Mouse (Mus musculus) urinary bladder, postnatal 14 days (tissue): ENCODE data around the gene Ccdc92.

Experiments
- DNase-seq: peaks from one replicate; pipeline ENCODE4 v3.0.0; 2021; ENCODE audit warnings: low spot score

The Ccdc92 gene

GRCm38 (mm10) chr5:124862013-124862866 lies at the start of gene Ccdc92, which contains the start of gene Zfp664:
Gene Ccdc92 (minus strand): TSS chr5:124862424.
Gene Zfp664 (plus strand): TSS chr5:124862691.
- peak; percentile 98 for DNase-seq

GRCm38 (mm10) chr5:124908860-124909259 lies 46.6 kb upstream of the Ccdc92 start:
- peak; percentile 84 for DNase-seq

DNA sequence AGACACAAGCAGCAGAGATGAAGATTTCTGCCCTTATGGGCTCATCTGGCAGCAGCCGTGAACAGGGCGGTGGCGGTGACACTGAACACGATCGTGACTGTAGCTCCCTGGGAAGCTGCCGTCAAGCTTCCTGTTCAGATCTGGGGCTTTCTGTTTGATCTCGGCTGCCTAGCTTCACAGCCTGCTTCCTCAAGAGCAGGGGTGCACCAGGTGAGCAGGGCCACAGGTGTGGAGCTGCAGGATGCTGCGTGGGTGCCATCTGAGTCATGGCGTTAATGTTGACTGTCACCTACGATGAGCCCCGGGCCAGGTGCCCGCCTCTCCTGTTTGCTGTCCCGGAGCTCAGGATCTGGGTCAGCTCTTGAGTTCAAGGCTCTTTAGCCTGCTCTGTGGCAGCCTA lies 44.7 kb upstream of the Ccdc92 start:
- no peak for DNase-seq

DNA sequence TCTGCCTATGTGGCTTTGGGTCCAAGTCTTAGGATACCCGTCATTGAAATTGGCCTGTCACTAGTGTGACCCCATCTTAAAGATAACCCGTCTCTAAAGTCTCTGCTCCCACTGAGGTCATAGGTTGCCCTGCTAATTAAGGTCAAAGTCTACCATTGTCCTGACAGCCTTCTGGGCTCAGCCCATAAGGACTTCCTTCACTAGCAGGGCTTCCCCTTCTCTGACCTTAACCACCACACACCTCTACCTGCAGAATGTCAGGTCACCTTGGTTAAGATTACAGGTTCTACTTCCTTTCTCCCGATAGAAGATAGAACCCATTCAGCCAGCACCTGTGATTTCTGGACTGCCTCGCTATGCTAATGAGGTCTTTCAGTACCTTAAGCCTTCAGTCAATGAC lies 41.6 kb upstream of the Ccdc92 start:
- DNase-seq, result no peak

DNA sequence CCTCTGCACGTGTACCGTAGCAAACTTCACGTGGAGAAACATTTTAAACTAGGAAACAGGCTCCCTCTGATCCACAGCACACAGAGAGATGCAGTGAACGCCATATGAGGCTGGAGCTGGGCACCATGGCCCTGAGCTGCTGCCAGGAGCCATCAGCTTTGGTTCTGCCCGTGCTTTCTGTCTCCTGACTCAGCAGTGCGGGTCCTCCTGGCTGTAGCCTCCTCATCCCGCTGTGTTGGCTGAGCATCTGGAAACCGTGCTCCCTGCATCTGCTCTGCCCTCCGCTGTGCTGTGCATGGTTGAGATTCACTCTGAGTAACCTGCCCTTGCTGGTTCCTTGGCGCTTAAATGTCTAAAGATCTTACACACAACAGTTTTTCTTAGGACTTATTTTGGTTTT lies 40.0 kb upstream of the Ccdc92 start:
- no peak for DNase-seq

DNA sequence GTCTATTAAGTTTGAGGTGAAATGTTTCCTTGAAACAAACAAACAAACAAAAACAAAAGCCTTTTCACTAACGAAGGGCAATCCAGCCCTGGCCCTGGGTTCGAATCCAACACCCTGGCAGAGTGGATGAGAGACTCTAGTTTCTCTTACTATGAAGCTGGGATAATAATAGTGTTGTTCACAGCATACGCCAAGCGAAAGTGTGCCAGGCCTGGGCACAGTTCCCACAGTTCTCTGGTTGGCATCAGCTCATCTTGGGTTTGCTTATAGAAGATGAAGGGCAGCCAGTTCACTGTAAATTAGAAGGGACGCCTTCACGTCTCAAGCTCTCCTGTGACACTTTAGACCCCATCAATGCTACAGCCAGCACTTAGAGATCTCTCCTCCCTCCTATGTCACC lies 39.5 kb upstream of the Ccdc92 start:
- DNase-seq, result peak; percentile 16

- no peak for DNase-seq
Measured at GRCm38 (mm10) chr5:124900738-124901490, 38.7 kb upstream of the Ccdc92 start.

DNA sequence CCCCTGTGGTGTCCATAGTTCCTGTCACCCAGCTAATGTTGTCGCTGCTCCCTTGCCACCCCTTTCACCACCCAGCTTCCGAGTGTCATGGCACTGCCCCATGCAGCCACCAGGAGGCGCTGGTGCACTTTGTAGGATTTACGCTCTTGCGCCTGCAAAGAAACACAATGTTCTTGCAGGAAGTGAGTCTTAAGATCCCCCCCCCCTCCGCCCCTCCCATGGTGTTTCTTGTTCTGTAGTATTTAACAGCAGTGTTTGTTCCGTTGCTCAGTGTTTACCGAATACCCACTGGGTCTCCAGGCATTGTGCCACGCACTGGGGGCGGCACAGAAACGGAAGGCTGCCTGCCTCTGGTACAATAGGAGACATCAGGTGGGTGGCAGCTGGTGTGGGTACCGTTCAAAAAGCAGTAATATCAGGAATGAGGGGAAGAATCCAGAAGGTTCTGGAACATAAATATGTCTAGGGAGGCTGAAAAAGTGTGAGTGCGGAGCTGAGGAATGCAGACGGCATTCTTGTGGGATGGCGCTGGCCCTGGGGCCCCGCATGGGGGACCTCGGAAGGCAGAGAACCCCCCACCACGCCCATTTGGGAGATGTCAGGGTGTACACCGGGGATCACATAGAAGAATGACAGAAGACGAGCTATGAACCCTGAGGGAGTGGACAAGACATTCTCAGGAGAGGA lies 37.9 kb upstream of the Ccdc92 start:
- DNase-seq, result peak; percentile 85

GRCm38 (mm10) chr5:124896135-124896534 lies 33.9 kb upstream of the Ccdc92 start:
- no peak for DNase-seq

DNA sequence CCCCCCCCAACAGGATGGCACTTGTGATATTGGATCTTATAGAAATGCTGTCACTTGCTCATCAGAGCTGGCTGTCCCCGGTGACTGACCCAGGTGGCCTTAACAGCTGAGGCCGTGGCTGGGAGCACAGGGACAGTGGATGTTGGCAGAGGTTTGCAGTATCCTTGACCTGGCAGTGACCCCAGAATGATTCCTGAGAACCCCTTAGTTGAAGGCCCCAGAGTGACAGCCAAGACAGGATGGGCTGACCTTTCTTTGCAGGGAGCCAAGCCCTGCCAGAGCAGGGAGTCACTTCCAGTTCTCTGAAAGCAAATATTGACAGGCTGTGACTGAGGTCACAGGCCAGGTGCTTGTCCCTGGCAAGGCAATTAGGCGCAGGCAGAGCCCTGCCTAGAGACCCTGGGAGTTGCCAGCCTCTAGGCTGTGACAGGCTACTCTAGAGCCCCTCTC lies 29.7 kb upstream of the Ccdc92 start:
- no peak for DNase-seq

GRCm38 (mm10) chr5:124888661-124889060 lies 26.4 kb upstream of the Ccdc92 start:
- no peak for DNase-seq

DNA sequence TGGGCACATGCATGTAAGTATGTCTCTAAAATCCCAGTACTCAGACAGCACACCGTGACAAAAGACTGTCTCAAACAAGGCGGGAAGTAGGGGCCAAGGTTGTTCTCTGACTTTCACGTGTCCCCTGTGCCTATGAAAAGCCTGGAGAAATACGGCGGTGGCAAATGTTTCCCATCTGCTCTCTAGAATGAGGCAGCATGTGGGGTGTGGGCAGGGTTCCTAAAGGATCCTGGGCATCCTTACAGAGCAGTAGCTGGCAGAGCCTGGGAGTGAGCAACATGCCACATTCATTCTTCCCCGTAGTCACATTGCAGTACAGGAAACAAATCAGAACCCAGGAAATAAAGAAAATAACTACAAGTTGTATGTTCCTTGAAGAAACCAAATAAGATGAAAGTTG lies 21.7 kb upstream of the Ccdc92 start:
- no peak for DNase-seq

DNA sequence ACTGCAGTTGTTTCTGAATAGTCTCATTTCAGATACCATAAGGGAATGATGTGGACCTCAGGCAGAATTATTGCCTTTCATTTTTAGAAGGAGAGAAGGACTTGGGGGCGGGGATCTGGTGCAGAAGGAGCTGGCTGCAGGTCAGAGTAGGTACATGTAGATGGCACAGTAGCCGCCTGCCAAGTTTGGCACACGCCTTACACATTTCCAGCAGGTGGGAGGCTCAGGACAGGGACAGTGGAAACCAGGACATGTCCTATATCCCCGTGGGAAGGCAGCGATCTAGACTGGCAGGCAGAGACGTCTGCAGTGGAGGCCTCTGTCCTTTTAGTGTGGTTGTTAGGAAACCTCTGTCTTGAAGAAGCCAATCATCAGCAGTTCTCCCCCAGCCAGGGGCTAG lies 17.6 kb upstream of the Ccdc92 start:
- no peak for DNase-seq

DNA sequence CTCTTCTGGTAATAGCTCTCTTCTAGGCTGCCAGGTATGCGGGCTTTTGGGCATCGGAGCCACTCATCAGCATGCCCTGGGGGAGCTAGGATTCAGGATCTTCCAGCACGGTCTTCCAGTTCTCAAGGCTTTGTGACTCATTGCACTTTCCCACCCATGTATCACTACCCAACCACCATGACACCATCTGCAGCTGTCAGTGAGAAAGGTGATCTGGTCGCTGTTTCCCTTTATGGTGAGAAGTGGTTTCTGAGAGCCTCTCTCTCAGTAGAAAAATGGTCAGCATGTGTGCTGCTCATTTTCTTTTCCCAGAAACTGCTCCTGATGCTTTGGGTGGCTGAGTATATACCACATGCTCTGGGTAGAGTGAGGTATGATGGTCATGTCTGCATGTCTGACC lies 17.0 kb upstream of the Ccdc92 start:
- no peak for DNase-seq

DNA sequence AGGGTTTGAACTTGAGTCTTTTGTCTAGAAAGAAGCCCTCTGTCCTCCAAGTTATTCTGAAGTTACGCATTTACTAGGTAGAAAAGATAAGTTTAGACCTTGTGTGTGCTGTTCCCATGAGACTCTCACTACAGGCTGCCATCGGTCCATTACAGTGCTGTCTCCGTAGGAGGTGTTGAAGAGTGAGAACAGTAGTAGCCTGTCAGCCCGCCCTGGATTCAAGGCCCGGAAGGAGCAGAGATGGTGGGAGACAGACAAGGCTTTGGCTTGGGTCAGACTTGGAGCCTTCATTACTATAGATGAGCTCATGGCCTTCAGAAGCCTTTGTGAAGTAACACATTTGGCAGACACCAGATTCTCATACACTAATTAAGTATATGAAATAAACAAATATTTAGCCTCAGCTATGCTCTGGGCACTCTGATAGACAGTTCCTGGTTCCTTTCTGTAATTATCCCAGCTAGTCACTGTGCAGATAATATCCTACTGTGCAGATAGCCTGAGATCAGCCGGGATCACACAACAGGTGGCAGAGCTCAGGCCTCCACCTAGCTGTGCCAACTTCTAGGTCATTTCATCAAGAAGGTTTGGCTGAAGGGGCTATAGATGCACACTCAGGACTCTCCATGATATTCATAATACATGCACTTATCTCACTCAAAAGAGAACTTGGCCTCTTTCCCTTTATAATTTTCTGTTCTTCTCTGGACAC lies 11.8 kb upstream of the Ccdc92 start:
- no peak for DNase-seq

- DNase-seq, result no peak
Measured at GRCm38 (mm10) chr5:124873096-124873495, 10.9 kb upstream of the Ccdc92 start.

DNA sequence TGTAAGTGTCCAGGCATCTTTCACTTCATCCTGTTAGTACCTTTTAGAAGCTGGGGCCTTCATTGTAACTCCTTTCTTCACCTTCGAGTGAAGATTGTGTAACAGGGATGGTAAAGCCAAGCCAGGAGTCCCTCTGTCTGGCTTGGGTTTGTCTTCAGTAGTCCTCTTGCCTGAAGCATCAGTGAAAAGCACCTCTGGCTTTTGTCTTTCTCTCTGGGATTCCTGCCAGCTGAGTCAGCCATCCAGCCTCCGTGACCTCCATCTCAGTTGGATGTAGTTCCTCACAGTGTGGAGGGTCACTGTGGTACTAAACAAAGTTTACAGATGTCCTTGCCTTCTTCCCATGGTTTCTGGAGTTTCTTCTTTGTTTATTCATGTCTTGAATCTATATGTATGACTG lies 9.8 kb upstream of the Ccdc92 start:
- DNase-seq, result peak; percentile 58

- peak; percentile 63 for DNase-seq
Measured at GRCm38 (mm10) chr5:124868981-124869380, 6.8 kb upstream of the Ccdc92 start.

DNA sequence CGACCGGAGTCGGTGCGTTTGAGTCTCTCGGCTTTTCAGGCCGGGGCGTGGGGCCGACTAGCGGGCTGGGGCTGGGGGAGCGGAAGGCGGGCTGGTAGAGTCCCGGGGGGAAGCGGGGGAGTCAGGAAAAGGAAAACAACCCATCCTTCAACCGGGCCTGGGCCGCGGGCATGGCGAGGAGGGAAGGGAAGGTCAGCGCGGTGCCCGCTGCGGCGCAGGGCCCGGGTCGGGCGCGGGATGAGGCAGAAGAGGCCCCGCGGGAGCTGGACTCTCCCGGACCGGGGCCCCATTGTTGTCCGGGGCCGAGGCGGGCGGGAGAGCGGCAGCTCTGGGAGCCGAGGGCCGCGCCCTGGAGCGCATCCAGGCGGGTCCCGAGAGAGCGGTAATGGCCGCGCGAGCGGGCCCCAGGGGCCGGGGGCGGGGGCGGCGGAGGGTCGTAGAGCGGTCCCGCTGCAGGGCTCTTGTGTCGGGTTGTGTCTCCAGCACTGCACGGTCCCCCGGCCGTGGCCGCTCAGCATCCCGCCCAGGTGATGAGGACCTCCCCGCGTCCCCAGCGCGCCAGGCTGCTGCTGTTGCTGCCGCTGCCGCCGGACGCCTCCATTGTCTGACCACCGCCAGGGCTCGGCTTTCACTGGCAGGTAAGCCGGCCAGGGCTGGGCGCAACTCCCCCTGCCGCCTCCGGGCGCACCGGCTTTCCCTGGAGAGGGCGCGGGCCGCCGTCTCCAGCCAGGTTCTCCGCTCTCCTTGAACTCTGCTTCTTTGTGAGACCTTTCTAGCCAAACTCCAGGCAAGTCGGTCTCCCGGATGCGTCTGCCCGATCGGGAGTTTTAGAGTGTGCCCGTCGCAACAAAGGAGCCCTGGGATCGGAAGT lies 882 bp upstream of the Ccdc92 start:
- peak; percentile 44 for DNase-seq

GRCm38 (mm10) chr5:124861463-124861862 lies 761 bp downstream of the Ccdc92 start:
- DNase-seq, result peak; percentile 23

DNA sequence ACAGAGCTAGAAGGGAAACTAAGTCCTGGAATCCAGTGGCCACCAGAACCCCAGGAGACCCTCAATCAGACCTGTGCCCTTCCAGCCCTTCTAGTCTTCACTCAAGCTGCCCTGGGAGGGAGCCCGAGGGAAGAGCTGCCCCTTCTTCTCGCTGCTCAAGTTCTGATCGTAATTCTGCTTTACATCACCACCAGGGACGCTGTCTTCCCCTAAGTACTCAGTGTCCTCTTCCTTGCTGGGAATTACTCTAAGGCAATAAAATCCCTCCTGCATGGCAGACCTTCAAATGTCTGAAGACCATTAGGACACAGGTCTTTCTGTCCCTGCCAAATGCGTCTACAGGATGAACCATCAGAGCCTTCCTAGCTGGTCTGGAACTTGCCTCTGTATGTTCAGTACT lies 2.2 kb downstream of the Ccdc92 start:
- DNase-seq, result no peak
